Mouse (Mus musculus) cortical plate, adult 2 months (tissue): ENCODE measurements around the gene Igfbp5.

Experiments
- CTCF ChIP-seq: fragments of 200-500 bp; IDR thresholded peaks from 2 replicates; pipeline ENCODE4 v1.5.1; 2011; ENCODE audit warnings: mild to moderate bottlenecking, control low read depth, low read length; ENCODE audit not compliant: insufficient read depth; ENCODE audit errors: extremely low read depth
- POLR2A ChIP-seq: fragments of 200-500 bp; IDR thresholded peaks from 2 replicates; pipeline ENCODE4 v1.6.1; 2011; ENCODE audit warnings: mild to moderate bottlenecking, low read length, control low read depth; ENCODE audit not compliant: insufficient read depth; ENCODE audit errors: extremely low read depth

- TF ChIP-seq POLR2A (no peak), CTCF (no peak)
These were observed 1.0 kb upstream of the Igfbp5 start for GRCm38 (mm10) chr1:72875708-72876107.
